Mouse (Mus musculus) brain, adult 10 weeks (tissue): Measurements from ENCODE around the gene Dclre1a. TPM values are rescaled to one million over a fixed set of nuclear protein-coding genes. Genes with fewer than 3 reads are reported as not detected.

Source experiments
- polyA plus RNA-seq: library from polyadenylated mRNA; stranded (reverse); fragments of 350-450 nt; fragmentation: Illumina TruSeq; extraction: RNeasy Lipid Tissue Mini Kit (QIAGEN cat#74804); gene quantifications from one replicate; pipeline ENCODE4 v1.2.3, GENCODE M21; 2015; ENCODE audit warnings: low read depth, low replicate concordance

Dclre1a gene
- 7.5 TPM for polyA plus RNA-seq

GRCm38 (mm10) chr19:56547456-56548229, at the start of gene Dclre1a:
Dclre1a (minus strand) TSS chr19:56548222.

GRCm38 (mm10) chr19:56548230-56549032, 409 bp upstream of the Dclre1a start, which contains the start of gene Nhlrc2:
Nhlrc2 (plus strand) TSS chr19:56548261.

Other genes starting within 250 kb of the Dclre1a start
- 0.49 TPM for gene Nrap, start 158.2 kb downstream of the Dclre1a start, polyA plus RNA-seq
- 5.2 TPM for gene Casp7, start 151.1 kb downstream of the Dclre1a start, polyA plus RNA-seq
- gene Plekhs1, start 86.6 kb downstream of the Dclre1a start, polyA plus RNA-seq = 0.43 TPM
- gene Nhlrc2, start within 50 bp of the Dclre1a start, polyA plus RNA-seq = 7.6 TPM
- 15.7 TPM for gene Adrb1, start 174.0 kb upstream of the Dclre1a start, polyA plus RNA-seq